Mouse (Mus musculus) C2C12 (cell line): ENCODE results near the gene Ankrd31.

Source experiments
- CEBPB ChIP-seq: IDR thresholded peaks from one replicate; pipeline ENCODE4 v1.6.1; 2011; ENCODE audit warnings: low read depth, mild to moderate bottlenecking, control low read depth, moderate library complexity
- CTCF ChIP-seq: IDR thresholded peaks from one replicate; pipeline ENCODE4 v1.5.1; 2011; ENCODE audit not compliant: control insufficient read depth, insufficient read depth, insufficient read length
- FOSL1 ChIP-seq: IDR thresholded peaks from one replicate; pipeline ENCODE4 v1.8.0; 2011; ENCODE audit warnings: mild to moderate bottlenecking, low read length; ENCODE audit not compliant: poor library complexity, insufficient read depth, severe bottlenecking
- MAX ChIP-seq: IDR thresholded peaks from one replicate; pipeline ENCODE4 v1.6.1; 2011; ENCODE audit warnings: mild to moderate bottlenecking, control low read depth
- MYOD1 ChIP-seq: IDR thresholded peaks from one replicate; pipeline ENCODE4 v1.6.1; 2011; ENCODE audit warnings: low read depth; ENCODE audit not compliant: control insufficient read depth, insufficient read length
- USF1 ChIP-seq: IDR thresholded peaks from one replicate; pipeline ENCODE4 v1.6.1; 2011; ENCODE audit warnings: low read depth, mild to moderate bottlenecking, control low read depth, moderate library complexity

DNA sequence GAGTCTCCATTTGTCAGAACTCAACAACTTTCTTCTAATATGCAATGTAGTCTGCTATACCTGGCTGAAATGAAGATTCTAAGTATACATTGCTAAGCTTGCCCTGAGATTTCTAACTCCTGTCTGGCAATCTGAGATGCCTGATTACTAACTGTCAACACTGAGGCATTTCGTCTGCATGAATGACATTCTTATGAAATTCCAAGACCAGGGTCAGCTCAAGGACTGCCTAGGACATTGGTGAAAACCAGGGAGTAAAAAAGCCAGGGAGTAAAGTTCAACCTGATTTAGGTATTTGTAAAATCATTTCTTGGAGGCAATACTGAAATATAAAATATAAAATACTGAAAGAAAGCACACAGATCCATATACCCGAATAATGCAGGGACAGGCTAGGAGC, 45.4 kb downstream of the Ankrd31 start:
- TF ChIP-seq CTCF (no peak), CEBPB (no peak), MYOD1 (no peak), USF1 (no peak), MAX (no peak), FOSL1 (no peak)
